Mouse (Mus musculus) small intestine, adult 2 months (tissue): ENCODE measurements around the gene Zbtb21.

Experiments
- CTCF ChIP-seq: fragments of 200-500 bp; IDR thresholded peaks from 2 replicates; pipeline ENCODE4 v1.5.1; 2012; ENCODE audit warnings: low read depth, mild to moderate bottlenecking, control low read depth, inconsistent platforms, low read length, moderate library complexity, mixed read lengths; ENCODE audit not compliant: insufficient replicate concordance, insufficient read length; ENCODE audit errors: extremely low read depth
- POLR2A ChIP-seq: fragments of 200-500 bp; IDR thresholded peaks from 2 replicates; pipeline ENCODE4 v1.6.1; 2012; ENCODE audit warnings: low read depth, mild to moderate bottlenecking, control low read depth, inconsistent platforms, low read length, moderate library complexity

DNA sequence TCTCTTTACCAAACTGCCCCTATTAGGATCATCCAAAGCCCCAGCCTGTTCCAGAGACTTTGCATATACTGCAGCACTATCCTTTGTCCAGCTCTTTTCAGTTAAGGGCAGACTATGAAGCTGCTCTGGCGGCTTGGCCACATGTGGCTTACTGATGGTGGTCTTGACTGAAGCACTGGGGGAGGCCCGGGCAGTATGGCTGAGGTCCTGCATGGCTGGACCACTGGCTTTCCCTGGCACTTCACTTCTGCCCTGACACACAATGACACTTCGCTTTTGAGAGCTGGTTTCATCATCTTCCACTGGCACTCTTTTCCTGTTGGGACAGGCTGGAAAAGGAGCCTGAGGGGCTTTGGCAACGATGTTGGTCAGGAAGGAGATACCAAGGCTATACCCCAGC lies 10.1 kb downstream of the Zbtb21 start:
- TF ChIP-seq CTCF: no peak
- TF ChIP-seq POLR2A: no peak
